Mouse (Mus musculus) MEL (cell line): ENCODE results near the gene Tmem114. TPM values are rescaled to one million over a fixed set of nuclear protein-coding genes. Genes with fewer than 3 reads are reported as not detected.

Experiments
- DNase-seq: peaks from one replicate; pipeline ENCODE4 v3.0.0; 2011; ENCODE audit warnings: low read depth, low spot score
- H3K27ac ChIP-seq: 2 replicates; pipeline ENCODE4 v1.5.1; 2012; ENCODE audit warnings: low read depth, mild to moderate bottlenecking, control low read depth, low read length, moderate library complexity; ENCODE audit not compliant: control insufficient read depth
- H3K27me3 ChIP-seq, 2 experiments: fragments of 150-350 bp in 1 of 2; sonication (generic) in 1 of 2; 2 replicates each; pipeline ENCODE4 v1.6.1; 2012; ENCODE audit warnings: low read length in 2 of 2, mild to moderate bottlenecking in 2 of 2, improper control_type of control experiment in 1 of 2, moderate library complexity in 1 of 2; ENCODE audit not compliant: insufficient read depth in 2 of 2, control insufficient read depth in 1 of 2
- H3K36me3 ChIP-seq, 2 experiments: 2 replicates each; pipeline ENCODE4 v1.6.1; 2012 to 2014; ENCODE audit warnings: low read length in 2 of 2, improper control_type of control experiment in 1 of 2, inconsistent platforms in 1 of 2, mild to moderate bottlenecking in 1 of 2; ENCODE audit not compliant: insufficient read depth in 2 of 2, control insufficient read depth in 1 of 2
- H3K4me1 ChIP-seq, 2 experiments: fragments of 150-350 bp in 1 of 2; sonication (generic) in 1 of 2; 2 replicates each; pipeline ENCODE4 v1.6.1; 2012; ENCODE audit warnings: low read length in 2 of 2, improper control_type of control experiment in 1 of 2, mild to moderate bottlenecking in 1 of 2; ENCODE audit not compliant: insufficient read depth in 2 of 2, control insufficient read depth in 1 of 2
- H3K4me3 ChIP-seq, 2 experiments: fragments of 150-350 bp in 1 of 2; sonication (generic) in 1 of 2; 2 replicates each; pipeline ENCODE4 v1.5.1; 2012; ENCODE audit warnings: low read depth in 2 of 2, low read length in 2 of 2, mild to moderate bottlenecking in 2 of 2, moderate library complexity in 2 of 2, control low read depth in 1 of 2, improper control_type of control experiment in 1 of 2; ENCODE audit not compliant: control insufficient read depth in 1 of 2, insufficient read depth in 1 of 2
- H3K79me2 ChIP-seq: 2 replicates; pipeline ENCODE4 v1.6.1; 2012; ENCODE audit warnings: mild to moderate bottlenecking, low read length, moderate library complexity; ENCODE audit not compliant: control insufficient read depth, poor library complexity, insufficient read depth
- H3K9ac ChIP-seq: 2 replicates; pipeline ENCODE4 v1.6.1; 2012; ENCODE audit warnings: low read depth, mild to moderate bottlenecking, control low read depth, low read length, moderate library complexity; ENCODE audit not compliant: control insufficient read depth, poor library complexity, severe bottlenecking
- H3K9me3 ChIP-seq: fragments of 150-350 bp; sonication (generic); replicated peaks from 2 replicates; pipeline ENCODE4 v1.6.1; 2012; ENCODE audit warnings: mild to moderate bottlenecking, low read length, improper control_type of control experiment, moderate library complexity; ENCODE audit not compliant: insufficient read depth
- BHLHE40 ChIP-seq: IDR thresholded peaks from 2 replicates; pipeline ENCODE4 v1.6.1; 2012; ENCODE audit warnings: low read depth, mild to moderate bottlenecking, inconsistent platforms, low read length, improper control_type of control experiment, borderline replicate concordance
- CHD1 ChIP-seq: IDR thresholded peaks from 2 replicates; pipeline ENCODE4 v1.6.1; 2012; ENCODE audit warnings: low read depth, mild to moderate bottlenecking, inconsistent platforms, low read length, improper control_type of control experiment
- CTCF ChIP-seq, 3 experiments: IDR thresholded peaks in 2 of 3; conservative IDR thresholded peaks in 1 of 3; 2 replicates each; pipeline ENCODE4 v1.5.1; 2011 to 2012; ENCODE audit warnings: low read length in 3 of 3, low read depth in 2 of 3, mild to moderate bottlenecking in 2 of 3, improper control_type of control experiment in 1 of 3, inconsistent platforms in 1 of 3, mixed read lengths in 1 of 3, moderate library complexity in 1 of 3; ENCODE audit not compliant: control insufficient read depth in 1 of 3, insufficient read depth in 1 of 3, poor library complexity in 1 of 3, severe bottlenecking in 1 of 3
- ETS1 ChIP-seq: IDR thresholded peaks from 2 replicates; pipeline ENCODE4 v1.6.1; 2012; ENCODE audit warnings: low read depth, mild to moderate bottlenecking, inconsistent platforms, low read length, improper control_type of control experiment, moderate library complexity
- GABPA ChIP-seq: IDR thresholded peaks from 2 replicates; pipeline ENCODE4 v1.6.1; 2012; ENCODE audit warnings: low read depth, mild to moderate bottlenecking, inconsistent platforms, low read length, improper control_type of control experiment, moderate library complexity
- JUND ChIP-seq: IDR thresholded peaks from 2 replicates; pipeline ENCODE4 v1.6.1; 2011; ENCODE audit warnings: low read depth, mild to moderate bottlenecking, improper control_type of control experiment, low read length
- KAT2A ChIP-seq: conservative IDR thresholded peaks from 2 replicates; pipeline ENCODE4 v1.6.1; 2012; ENCODE audit warnings: low read depth, low read length, improper control_type of control experiment, inconsistent platforms
- MAX ChIP-seq: IDR thresholded peaks from 2 replicates; pipeline ENCODE4 v1.6.1; 2011; ENCODE audit warnings: low read length, improper control_type of control experiment
- MAZ ChIP-seq: IDR thresholded peaks from 2 replicates; pipeline ENCODE4 v1.6.1; 2012; ENCODE audit warnings: low read depth, mild to moderate bottlenecking, inconsistent platforms, low read length, improper control_type of control experiment
- MYB ChIP-seq: IDR thresholded peaks from 2 replicates; pipeline ENCODE4 v1.6.1; 2011; ENCODE audit warnings: mild to moderate bottlenecking, low read depth, low read length, improper control_type of control experiment
- NELFE ChIP-seq: IDR thresholded peaks from 2 replicates; pipeline ENCODE4 v1.6.1; 2011; ENCODE audit warnings: low read depth, low read length, improper control_type of control experiment
- NRF1 ChIP-seq: IDR thresholded peaks from 2 replicates; pipeline ENCODE4 v1.6.1; 2014; ENCODE audit warnings: low read depth, mild to moderate bottlenecking, inconsistent platforms, low read length, improper control_type of control experiment, moderate library complexity; ENCODE audit not compliant: poor library complexity, insufficient read depth, severe bottlenecking
- POLR2A ChIP-seq, 2 experiments: IDR thresholded peaks; 2 replicates each; pipeline ENCODE4 v1.6.1; 2011 to 2012; ENCODE audit warnings: low read length in 2 of 2, mild to moderate bottlenecking in 2 of 2, control low read depth in 1 of 2, improper control_type of control experiment in 1 of 2, low read depth in 1 of 2, moderate library complexity in 1 of 2; ENCODE audit not compliant: control insufficient read depth in 1 of 2, insufficient read depth in 1 of 2, poor library complexity in 1 of 2
- POLR2AphosphoS2 ChIP-seq: IDR thresholded peaks from 2 replicates; pipeline ENCODE4 v1.6.1; 2011; ENCODE audit warnings: low read length, improper control_type of control experiment
- RAD21 ChIP-seq: IDR thresholded peaks from 2 replicates; pipeline ENCODE4 v1.6.1; 2011; ENCODE audit warnings: mild to moderate bottlenecking, low read depth, low read length, improper control_type of control experiment
- SMC3 ChIP-seq: IDR thresholded peaks from 2 replicates; pipeline ENCODE4 v1.6.1; 2011; ENCODE audit warnings: low read depth, low read length, improper control_type of control experiment
- TBP ChIP-seq: IDR thresholded peaks from 2 replicates; pipeline ENCODE4 v1.8.0; 2011; ENCODE audit warnings: low read depth, low read length, improper control_type of control experiment
- TCF12 ChIP-seq: IDR thresholded peaks from 2 replicates; pipeline ENCODE4 v1.6.1; 2014; ENCODE audit warnings: low read depth, mild to moderate bottlenecking, inconsistent platforms, low read length, improper control_type of control experiment, moderate library complexity
- UBTF ChIP-seq: IDR thresholded peaks from 2 replicates; pipeline ENCODE4 v1.6.1; 2012; ENCODE audit warnings: low read depth, mild to moderate bottlenecking, inconsistent platforms, low read length, improper control_type of control experiment, moderate library complexity, borderline replicate concordance; ENCODE audit not compliant: insufficient read depth
- USF2 ChIP-seq, 2 experiments: IDR thresholded peaks; 2 replicates each; pipeline ENCODE4 v1.6.1; 2011 to 2012; ENCODE audit warnings: improper control_type of control experiment in 2 of 2, low read length in 2 of 2, borderline replicate concordance in 1 of 2, inconsistent platforms in 1 of 2, low read depth in 1 of 2, mild to moderate bottlenecking in 1 of 2; ENCODE audit not compliant: insufficient read depth in 1 of 2
- ZC3H11A ChIP-seq: IDR thresholded peaks from 2 replicates; pipeline ENCODE4 v1.6.1; 2012; ENCODE audit warnings: low read depth, mild to moderate bottlenecking, inconsistent platforms, low read length, improper control_type of control experiment
- ZKSCAN1 ChIP-seq: IDR thresholded peaks from 2 replicates; pipeline ENCODE4 v1.6.1; 2012; ENCODE audit warnings: low read depth, mild to moderate bottlenecking, inconsistent platforms, low read length, improper control_type of control experiment, moderate library complexity
- ZMIZ1 ChIP-seq: IDR thresholded peaks from 2 replicates; pipeline ENCODE4 v1.6.1; 2012; ENCODE audit warnings: low read depth, mild to moderate bottlenecking, inconsistent platforms, low read length, improper control_type of control experiment, moderate library complexity
- ZNF384 ChIP-seq: IDR thresholded peaks from 2 replicates; pipeline ENCODE4 v1.6.1; 2012; ENCODE audit warnings: low read depth, mild to moderate bottlenecking, inconsistent platforms, low read length, improper control_type of control experiment
- polyA plus RNA-seq, 2 experiments: library from polyadenylated mRNA; stranded (reverse) in 1 of 2; unstranded in 1 of 2; fragments of >175 nt in 1 of 2; fragments of >200 nt in 1 of 2; gene quantifications; 2 replicates each; pipeline versions ENCODE4 v1.2.1 to v1.2.4; 2012; ENCODE audit warnings: low replicate concordance in 2 of 2, low read depth in 1 of 2; ENCODE audit not compliant: insufficient read length in 2 of 2, insufficient read depth in 1 of 2, missing spikeins in 1 of 2
- total RNA-seq: library from RNA; depleted of rRNA; stranded (reverse); fragments of 300-350 nt; gene quantifications from 2 replicates; pipeline ENCODE4 v1.2.3, GENCODE M21; 2012

The Tmem114 gene
- total and polyA plus RNA-seq, 3 experiments: not detected

GRCm38 (mm10) chr16:8424161-8424970, 570 bp downstream of the Tmem114 start:
- DNase-seq: no peak
- no peak overlapping the region for H3K9ac ChIP-seq
- H3K27ac ChIP-seq: no peak overlapping the region
- H3K79me2 ChIP-seq: no peaks in the 10 kb centered on the region
- TF ChIP-seq POLR2AphosphoS2 (no peak), TBP (no peak), RAD21 (no peak), TCF12 (no peak), CTCF (IDR thresholded peaks at IDR 0.05 in 2 of 3, conservative IDR thresholded peaks at IDR 0.05 in 1 of 3; ENCODE audit: control insufficient read depth in 1 of 3, insufficient read depth in 1 of 3, low read depth in 2 of 3, low read length in 3 of 3, poor library complexity in 1 of 3, severe bottlenecking in 1 of 3) (no peak), KAT2A (no peak), GABPA (no peak), USF2 (IDR thresholded peaks at IDR 0.05; ENCODE audit: borderline replicate concordance in 1 of 2, insufficient read depth in 1 of 2, low read depth in 1 of 2, low read length in 2 of 2) (no peak), ZMIZ1 (no peak), BHLHE40 (no peak), NELFE (no peak), SMC3 (no peak), ETS1 (no peak), JUND (no peak), CHD1 (no peak), ZNF384 (no peak), MAX (no peak), MAZ (no peak), MYB (no peak), UBTF (no peak)
- H3K4me1 ChIP-seq: no peaks in the 10 kb centered on the region
- H3K27me3 ChIP-seq: no peaks in the 10 kb centered on the region
- H3K4me3 ChIP-seq: no peak overlapping the region
- no peaks in the 10 kb centered on the region for H3K36me3 ChIP-seq
- no peaks in the 10 kb centered on the region for H3K9me3 ChIP-seq

GRCm38 (mm10) chr16:8423626-8424114, 1.3 kb downstream of the Tmem114 start:
- H3K27ac ChIP-seq: no peak overlapping the region
- H3K9ac ChIP-seq: no peak overlapping the region
- no peak for TF ChIP-seq RAD21
- no peak for TF ChIP-seq UBTF
- no peak for TF ChIP-seq ZKSCAN1
- TF ChIP-seq MYB: no peak
- no peak for TF ChIP-seq POLR2A (IDR thresholded peaks at IDR 0.05; ENCODE audit: control insufficient read depth in 1 of 2, insufficient read depth in 1 of 2, low read depth in 1 of 2, low read length in 2 of 2, poor library complexity in 1 of 2)
- TF ChIP-seq ZC3H11A: no peak
- no peak for TF ChIP-seq JUND
- TF ChIP-seq NRF1: no peak
- H3K4me3 ChIP-seq: no peak overlapping the region
- H3K9me3 ChIP-seq: no peaks in the 10 kb centered on the region
- no peaks in the 10 kb centered on the region for H3K27me3 ChIP-seq
- no peak for DNase-seq
- H3K79me2 ChIP-seq: no peaks in the 10 kb centered on the region
- H3K36me3 ChIP-seq: no peaks in the 10 kb centered on the region
- H3K4me1 ChIP-seq: no peaks in the 10 kb centered on the region
